Mouse (Mus musculus) hindbrain, embryonic 12.5 days (tissue): ENCODE results near the gene Fam166a. TPM values are rescaled to one million over a fixed set of nuclear protein-coding genes. Genes with fewer than 3 reads are reported as not detected.
"Not testable (repeated sequence)": the region's sequence is repeated elsewhere in the genome, so short reads cannot be mapped to it uniquely, and the experiment has no call there.

Experiments used
- ATAC-seq: fragments of 200-750 bp; cut with Nextera tagmentation; 2 replicates; pipeline ENCODE4 v1.8.0; 2017; ENCODE audit warnings: moderate TSS enrichment; ENCODE audit not compliant: low FRiP score
- H3K27ac ChIP-seq: fragments of 300-500 bp; sonication (generic); 2 replicates; pipeline ENCODE4 v1.5.1; 2016; ENCODE audit warnings: mild to moderate bottlenecking
- H3K27me3 ChIP-seq: fragments of 300-500 bp; sonication (generic); 2 replicates; pipeline ENCODE4 v1.6.1; 2016; ENCODE audit warnings: mild to moderate bottlenecking
- H3K36me3 ChIP-seq: fragments of 300-500 bp; sonication (generic); 2 replicates; pipeline ENCODE4 v1.6.1; 2016; ENCODE audit warnings: mild to moderate bottlenecking
- H3K4me1 ChIP-seq: fragments of 300-500 bp; sonication (generic); 2 replicates; pipeline ENCODE4 v1.6.1; 2016
- H3K4me2 ChIP-seq: fragments of 300-500 bp; sonication (generic); replicated peaks from 2 replicates; pipeline ENCODE4 v1.6.1; 2016; ENCODE audit warnings: mild to moderate bottlenecking
- H3K4me3 ChIP-seq: fragments of 300-500 bp; sonication (generic); 2 replicates; pipeline ENCODE4 v1.5.1; 2016; ENCODE audit warnings: mild to moderate bottlenecking
- H3K9ac ChIP-seq: fragments of 300-500 bp; sonication (generic); 2 replicates; pipeline ENCODE4 v1.6.1; 2016; ENCODE audit warnings: mild to moderate bottlenecking, moderate library complexity
- H3K9me3 ChIP-seq: fragments of 300-500 bp; sonication (generic); replicated peaks from 2 replicates; pipeline ENCODE4 v1.6.1; 2016; ENCODE audit warnings: mild to moderate bottlenecking
- WGBS: fragments of 180-500 bp; shearing (Covaris S2); methylation state at CpG from one replicate; pipeline ENCODE4 v1.1.7; 2016; 5-methylcytosine and 5-hydroxymethylcytosine counted together
- polyA plus RNA-seq: library from polyadenylated mRNA; unstranded; fragments of >200 nt; fragmentation: Nextera tagmentation; extraction: Ambion mirVana; gene quantifications from 2 replicates; pipeline ENCODE4 v1.2.1, GENCODE M21; 2016

The Fam166a gene
- polyA plus RNA-seq, 1 experiment from 2014 or later, result 0.19 TPM

GRCm38 (mm10) chr2:25239766-25240165 is 21.2 kb downstream of the Fam166a start:
- 81% methylated on average over 3 of the region's 3 CpGs for WGBS
- Histone ChIP-seq H3K27me3 (peaks cover 24% of the 10 kb centered on the region), H3K27ac (no peak overlapping the region)

DNA sequence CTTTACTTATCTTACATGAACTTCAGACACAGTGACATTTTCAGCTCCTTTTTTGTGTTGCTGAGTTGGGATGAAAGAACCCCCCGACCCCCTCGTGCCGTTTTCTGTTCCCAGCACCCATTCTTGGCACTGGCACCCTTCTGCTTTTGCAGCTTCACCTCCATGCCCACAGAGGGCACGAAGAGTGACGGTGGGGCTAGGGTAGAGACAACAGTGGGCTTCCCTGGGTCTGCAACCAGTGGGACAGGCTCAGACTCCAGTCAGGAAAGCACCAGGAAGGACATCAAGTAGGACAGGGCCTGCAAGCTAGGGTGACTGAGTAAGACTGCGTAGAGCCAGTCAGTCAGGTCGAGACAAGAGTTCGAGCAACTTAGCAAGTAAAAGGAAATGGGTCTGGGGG is 21.8 kb downstream of the Fam166a start:
- 55% methylated on average over 8 of the region's 8 CpGs for WGBS
- Histone ChIP-seq H3K4me1 (peaks cover 26% of the 10 kb centered on the region), H3K4me3 (peak overlapping the region; percentile 55; the same call in 1 of the 2 replicates), H3K36me3 (peaks cover 6% of the 10 kb centered on the region; the same call in 1 of the 2 replicates), H3K27ac (peak overlapping the region; percentile 76; the same call in 1 of the 2 replicates), H3K27me3 (peaks cover 24% of the 10 kb centered on the region), H3K9ac (0 out of 2 replicates have a peak overlapping the region, but pooled peaks have one; percentile 32), H3K4me2 (peak overlapping the region; percentile 92), H3K9me3 (no peaks in the 10 kb centered on the region)
- ATAC-seq, result no peak; the same call in 1 of the 2 replicates

More at GRCm38 (mm10) chr2:25239766-25240165, 21.2 kb downstream of the Fam166a start:
- H3K9ac ChIP-seq, result no peak overlapping the region
- H3K36me3 ChIP-seq, result 0 out of 2 replicates have a peak, but pooled peaks cover under 1% of the 10 kb centered on the region
- H3K4me1 ChIP-seq, result peaks cover 26% of the 10 kb centered on the region
- H3K4me3 ChIP-seq, result no peak overlapping the region
- H3K4me2 ChIP-seq, result no peak overlapping the region
- ATAC-seq, result no peak
- no peaks in the 10 kb centered on the region for H3K9me3 ChIP-seq

GRCm38 (mm10) chr2:25240723-25241437 is 22.3 kb downstream of the Fam166a start:
- H3K9me3 ChIP-seq, result no peaks in the 10 kb centered on the region
- H3K4me3 ChIP-seq, result peak overlapping the region; percentile 55
- under 1% methylated on average over 29 of the region's 29 CpGs for WGBS
- H3K9ac ChIP-seq, result peak overlapping the region; percentile 73
- H3K4me2 ChIP-seq, result peak overlapping the region; percentile 92
- peaks cover 24% of the 10 kb centered on the region for H3K27me3 ChIP-seq
- ATAC-seq, result peak; percentile 77
- peak overlapping the region; percentile 76 for H3K27ac ChIP-seq
- peaks cover 11% of the 10 kb centered on the region for H3K36me3 ChIP-seq
- peaks cover 26% of the 10 kb centered on the region for H3K4me1 ChIP-seq

DNA sequence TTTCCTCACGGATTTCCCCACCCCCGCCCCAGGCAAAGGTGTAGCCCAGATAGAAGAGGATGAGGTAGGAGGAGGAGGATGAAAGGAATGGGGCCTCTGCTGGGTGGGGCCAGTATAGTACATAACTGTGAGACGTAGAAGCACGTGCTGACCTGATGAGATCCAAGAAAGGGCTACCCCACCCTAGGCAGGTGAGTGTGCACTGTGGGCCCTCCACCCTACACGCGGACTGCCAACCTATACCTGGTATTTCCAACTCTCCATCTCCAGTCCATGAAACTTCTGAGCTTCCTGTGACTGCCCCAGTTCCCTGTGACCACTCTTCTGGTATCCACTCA is 22.9 kb downstream of the Fam166a start:
- H3K4me2 ChIP-seq, result peak overlapping the region; percentile 92
- no peaks in the 10 kb centered on the region for H3K9me3 ChIP-seq
- peak overlapping the region; percentile 73; the same call in 1 of the 2 replicates for H3K9ac ChIP-seq
- peaks cover 20% of the 10 kb centered on the region for H3K27me3 ChIP-seq
- H3K27ac ChIP-seq, result peak overlapping the region; percentile 76; the same call in 1 of the 2 replicates
- ATAC-seq, result peak; percentile 5; the same call in 1 of the 2 replicates
- peak overlapping the region; percentile 55 for H3K4me3 ChIP-seq
- H3K4me1 ChIP-seq, result peaks cover 26% of the 10 kb centered on the region
- peaks cover 17% of the 10 kb centered on the region for H3K36me3 ChIP-seq
- WGBS, result 14% methylated on average over 6 of the region's 6 CpGs

DNA sequence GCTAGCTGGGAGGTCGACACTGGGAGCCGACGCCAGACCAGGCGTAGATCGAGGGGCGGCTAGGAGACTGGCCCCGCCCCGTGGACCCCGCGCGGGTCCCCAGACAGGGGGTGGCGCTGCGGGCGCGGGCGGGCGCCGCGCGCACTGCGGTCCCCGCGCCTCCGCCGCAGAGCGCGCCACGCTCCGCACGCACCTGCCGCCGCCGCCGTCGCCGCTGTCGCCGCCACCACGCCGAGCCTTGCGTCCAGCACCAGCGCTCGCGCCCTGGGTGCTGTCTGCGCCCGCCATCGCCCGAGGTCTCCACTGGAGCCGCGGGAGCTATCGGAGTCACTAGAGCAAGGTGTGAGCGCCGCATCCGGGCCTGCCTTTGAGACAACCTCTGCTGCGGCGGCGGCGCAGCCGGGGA is 23.6 kb downstream of the Fam166a start, which contains the start of the genes Rnf208 and Cysrt1:
Rnf208 (plus strand) TSS at position 155 of the 406 bp plus-strand sequence.
Cysrt1 (minus strand) TSS at position 352 of the 406 bp plus-strand sequence.
- peak; percentile 42 for ATAC-seq
- peak within 1 kb of the TSS; percentile 76 for H3K27ac ChIP-seq
- 0% methylated on average over 7 of the region's 59 CpGs for WGBS
- peaks cover 20% of the 10 kb centered on the region for H3K27me3 ChIP-seq
- H3K36me3 ChIP-seq, result peaks cover 24% of the 10 kb centered on the region
- H3K4me2 ChIP-seq, result peak within 1 kb of the TSS; percentile 92
- H3K9me3 ChIP-seq, result no peaks in the 10 kb centered on the region
- peaks cover 26% of the 10 kb centered on the region for H3K4me1 ChIP-seq
- H3K9ac ChIP-seq, result peak within 1 kb of the TSS; percentile 73
- peak within 1 kb of the TSS; percentile 55 for H3K4me3 ChIP-seq

DNA sequence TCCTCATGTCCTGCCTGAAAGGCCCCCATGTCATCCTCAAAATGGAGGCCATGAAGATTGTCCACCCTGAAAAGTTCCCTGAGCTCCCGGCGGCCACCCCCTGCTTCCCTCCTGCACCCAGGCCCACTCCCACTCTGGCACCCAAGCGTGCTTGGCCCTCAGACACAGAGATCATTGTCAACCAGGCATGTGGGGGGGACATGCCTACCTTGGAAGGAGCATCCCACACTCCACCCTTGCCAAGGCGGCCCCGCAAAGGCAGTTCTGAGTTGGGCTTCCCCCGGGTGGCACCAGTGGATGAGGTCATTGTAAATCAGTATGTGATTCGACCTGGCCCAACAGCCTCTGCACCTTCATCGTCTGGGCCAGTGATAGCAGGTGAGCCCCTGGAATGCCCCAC is 24.8 kb downstream of the Fam166a start:
- Histone ChIP-seq H3K4me2 (peak overlapping the region; percentile 92), H3K36me3 (peaks cover 36% of the 10 kb centered on the region), H3K4me1 (peaks cover 26% of the 10 kb centered on the region), H3K9me3 (no peaks in the 10 kb centered on the region), H3K27me3 (peaks cover 20% of the 10 kb centered on the region), H3K27ac (no peak overlapping the region), H3K4me3 (peak overlapping the region; percentile 55), H3K9ac (peak overlapping the region; percentile 73; the same call in 1 of the 2 replicates)
- WGBS, result 79% methylated on average over 8 of the region's 8 CpGs
- ATAC-seq, result no peak

DNA sequence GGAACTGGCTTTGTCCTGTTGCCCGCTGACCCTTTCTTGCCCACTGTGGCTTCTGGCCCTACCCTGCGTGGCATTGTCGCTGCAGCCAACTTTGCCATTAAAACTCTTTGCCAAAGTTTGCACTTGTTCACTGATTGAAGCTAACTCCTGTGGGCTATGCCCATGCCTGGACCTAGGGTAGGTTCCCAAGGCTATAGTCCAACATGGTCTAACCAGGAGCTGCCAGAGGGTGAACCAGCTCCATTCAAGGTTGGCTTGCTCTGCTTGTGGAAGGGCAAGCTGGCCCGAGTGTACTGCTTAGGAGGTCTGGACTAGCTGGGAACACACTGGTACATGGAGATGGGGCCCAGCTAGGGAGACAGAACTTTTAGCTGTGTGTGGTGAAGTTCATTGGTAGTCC is 25.6 kb downstream of the Fam166a start:
- Histone ChIP-seq H3K9ac (no peak overlapping the region), H3K27me3 (peaks cover 17% of the 10 kb centered on the region), H3K4me1 (peaks cover 26% of the 10 kb centered on the region), H3K9me3 (no peaks in the 10 kb centered on the region), H3K4me2 (no peak overlapping the region), H3K36me3 (peaks cover 43% of the 10 kb centered on the region), H3K27ac (no peak overlapping the region), H3K4me3 (no peak overlapping the region)
- 82% methylated on average over 4 of the region's 4 CpGs for WGBS
- no peak for ATAC-seq

GRCm38 (mm10) chr2:25246183-25247072 is 27.9 kb downstream of the Fam166a start, which contains the start of gene AL732309.1:
TSS of gene AL732309.1 (minus strand) at chr2:25246863.
- WGBS, result 87% methylated on average over 10 of the region's 10 CpGs
- H3K4me2 ChIP-seq, result no peak within 1 kb of the TSS
- H3K27me3 ChIP-seq, result peaks cover 13% of the 10 kb centered on the region
- H3K9me3 ChIP-seq, result no peaks in the 10 kb centered on the region
- H3K4me3 ChIP-seq, result no peak within 1 kb of the TSS
- H3K36me3 ChIP-seq, result peaks cover 66% of the 10 kb centered on the region
- H3K27ac ChIP-seq, result no peak within 1 kb of the TSS
- ATAC-seq, result no peak
- H3K9ac ChIP-seq, result no peak within 1 kb of the TSS
- peaks cover 18% of the 10 kb centered on the region for H3K4me1 ChIP-seq

DNA sequence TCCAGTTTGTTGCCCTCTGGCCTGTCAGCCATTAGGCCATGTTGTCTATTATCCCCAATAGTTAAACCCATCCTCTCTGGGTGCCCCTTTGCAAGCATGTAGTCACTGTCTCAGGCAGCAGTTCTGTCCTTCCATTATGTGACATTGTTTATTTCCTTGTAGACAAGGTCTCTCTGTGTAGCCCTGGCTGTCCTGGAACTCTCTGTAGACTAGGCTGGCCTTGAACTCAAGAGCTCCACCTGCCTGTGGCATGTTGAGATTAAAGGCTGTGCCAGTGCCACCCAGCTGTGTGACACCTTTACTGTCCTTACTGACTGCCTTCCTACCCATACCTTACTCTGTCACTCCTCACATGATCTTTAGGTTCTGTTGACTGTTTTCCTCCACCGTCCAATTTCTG is 33.8 kb downstream of the Fam166a start:
- Histone ChIP-seq H3K9me3 (no peaks in the 10 kb centered on the region), H3K9ac (no peak overlapping the region), H3K4me3 (no peak overlapping the region), H3K4me2 (no peak overlapping the region), H3K4me1 (peaks cover 16% of the 10 kb centered on the region), H3K27ac (no peak overlapping the region), H3K27me3 (no peaks in the 10 kb centered on the region), H3K36me3 (peaks cover 51% of the 10 kb centered on the region)
- 87% methylated on average over 1 of the region's 1 CpGs for WGBS
- ATAC-seq, result no peak

GRCm38 (mm10) chr2:25255284-25255779 is 36.8 kb downstream of the Fam166a start, which contains the start of gene Tmem203:
TSS of gene Tmem203 (plus strand) at chr2:25255439.
- peak within 1 kb of the TSS; percentile 77 for H3K4me2 ChIP-seq
- no peaks in the 10 kb centered on the region for H3K9me3 ChIP-seq
- H3K27ac ChIP-seq, result peak within 1 kb of the TSS; percentile 58
- H3K4me1 ChIP-seq, result peaks cover 16% of the 10 kb centered on the region
- under 1% methylated on average over 39 of the region's 39 CpGs for WGBS
- H3K4me3 ChIP-seq, result peak within 1 kb of the TSS; percentile 95
- peaks cover 22% of the 10 kb centered on the region for H3K36me3 ChIP-seq
- peak; percentile 88 for ATAC-seq
- no peaks in the 10 kb centered on the region for H3K27me3 ChIP-seq
- peak within 1 kb of the TSS; percentile 79 for H3K9ac ChIP-seq

DNA sequence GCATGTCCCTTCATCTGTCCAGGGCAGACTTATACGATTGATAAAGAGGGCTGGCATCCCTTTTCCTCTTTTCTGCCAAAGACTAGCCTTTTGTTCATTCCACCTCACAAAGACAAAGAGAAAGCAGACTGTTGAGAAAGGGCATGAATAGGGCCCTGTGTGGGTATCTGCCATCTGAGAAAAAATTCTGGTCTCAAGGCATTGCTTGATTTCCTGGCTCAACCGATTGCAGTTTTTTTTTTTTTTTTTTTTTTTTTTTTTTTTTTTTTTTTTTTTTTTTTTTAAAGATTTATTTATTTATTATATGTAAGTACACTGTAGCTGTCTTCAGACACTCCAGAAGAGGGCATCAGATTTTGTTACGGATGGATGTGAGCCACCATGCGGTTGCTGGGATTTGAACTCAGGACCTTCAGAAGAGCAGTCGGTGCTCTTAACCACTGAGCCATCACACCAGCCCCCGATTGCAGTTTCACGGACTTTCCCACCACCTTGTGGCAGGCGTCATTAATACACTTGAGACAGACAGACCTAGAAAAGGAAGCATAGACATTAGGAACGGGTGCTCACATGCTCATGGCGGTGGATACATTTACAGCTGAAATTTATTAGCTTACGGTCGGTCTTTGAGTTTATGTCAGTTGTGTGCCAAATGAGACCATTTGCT is 38.0 kb downstream of the Fam166a start:
- Histone ChIP-seq H3K4me2 (peak overlapping the region; percentile 77), H3K4me3 (peak overlapping the region; percentile 95), H3K4me1 (peaks cover 16% of the 10 kb centered on the region), H3K9ac (peak overlapping the region; percentile 79), H3K36me3 (peaks cover 10% of the 10 kb centered on the region)
- not testable (repeated sequence) for ATAC-seq, H3K9me3 ChIP-seq, H3K27me3 ChIP-seq, H3K27ac ChIP-seq
- 64% methylated on average over 12 of the region's 12 CpGs for WGBS
